Mouse (Mus musculus) forebrain, embryonic 10.5 days (tissue): ENCODE data around the gene Gm5930. TPM values are rescaled to one million over a fixed set of nuclear protein-coding genes. Genes with fewer than 3 reads are reported as not detected.
"Not testable (repeated sequence)": the region's sequence is repeated elsewhere in the genome, so short reads cannot be mapped to it uniquely, and the experiment has no call there.

Experiments used
- DNase-seq: peaks from one replicate; pipeline ENCODE4 v3.0.0-alpha.2; 2017; ENCODE audit warnings: low spot score; ENCODE audit errors: extremely low spot score
- H3K27ac ChIP-seq: fragments of 300-500 bp; sonication (generic); 2 replicates; pipeline ENCODE4 v1.5.1; 2016; ENCODE audit warnings: mild to moderate bottlenecking
- H3K27me3 ChIP-seq: fragments of 300-500 bp; sonication (generic); 2 replicates; pipeline ENCODE4 v1.6.1; 2016; ENCODE audit warnings: mild to moderate bottlenecking; ENCODE audit not compliant: poor library complexity, severe bottlenecking
- H3K36me3 ChIP-seq: fragments of 300-500 bp; sonication (generic); replicated peaks from 2 replicates; pipeline ENCODE4 v1.6.1; 2016; ENCODE audit warnings: mild to moderate bottlenecking, moderate library complexity
- H3K4me1 ChIP-seq: fragments of 300-500 bp; sonication (generic); 2 replicates; pipeline ENCODE4 v1.6.1; 2016
- H3K4me3 ChIP-seq: fragments of 300-500 bp; sonication (generic); 2 replicates; pipeline ENCODE4 v1.5.1; 2016; ENCODE audit warnings: mild to moderate bottlenecking, moderate library complexity
- H3K9me3 ChIP-seq: fragments of 300-500 bp; sonication (generic); 2 replicates; pipeline ENCODE4 v1.6.1; 2016; ENCODE audit warnings: mild to moderate bottlenecking, moderate library complexity
- WGBS: fragments of 180-500 bp; shearing (Covaris S2); methylation state at CpG from one replicate; pipeline ENCODE4 v1.1.7; 2016; 5-methylcytosine and 5-hydroxymethylcytosine counted together
- polyA plus RNA-seq: library from polyadenylated mRNA; unstranded; fragments of >200 nt; fragmentation: Nextera tagmentation; extraction: Ambion mirVana; gene quantifications from 2 replicates; pipeline ENCODE4 v1.2.1, GENCODE M21; 2016

Gm5930 gene
- polyA plus RNA-seq, result not detected in 2 replicates

DNA sequence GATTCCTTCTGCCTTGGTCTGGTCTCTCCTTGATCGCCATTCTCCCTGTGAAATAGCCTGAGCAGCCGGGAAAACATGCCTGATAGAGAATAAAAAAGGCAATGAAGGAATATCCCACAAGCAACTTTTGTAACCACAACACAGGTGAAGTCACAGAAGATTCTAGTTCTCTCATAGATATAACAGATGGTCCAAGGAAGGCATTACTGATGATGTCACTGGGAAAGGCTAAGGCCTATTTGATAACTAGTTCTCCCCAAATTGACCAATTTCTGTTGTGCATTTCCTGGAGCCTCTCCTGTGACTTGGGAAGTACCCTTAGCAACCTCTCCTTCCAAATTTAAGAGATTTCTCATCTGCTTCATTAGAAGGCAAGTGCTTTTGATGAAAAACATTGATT is at the start of gene Gm5930:
Gene Gm5930 (minus strand): TSS at position 101 of the 400 bp plus-strand sequence.
- not testable (repeated sequence) for H3K27ac ChIP-seq, DNase-seq, H3K4me1 ChIP-seq, H3K36me3 ChIP-seq, H3K4me3 ChIP-seq, H3K27me3 ChIP-seq, H3K9me3 ChIP-seq
- WGBS, result 83% methylated on average over 1 of the region's 2 CpGs

DNA sequence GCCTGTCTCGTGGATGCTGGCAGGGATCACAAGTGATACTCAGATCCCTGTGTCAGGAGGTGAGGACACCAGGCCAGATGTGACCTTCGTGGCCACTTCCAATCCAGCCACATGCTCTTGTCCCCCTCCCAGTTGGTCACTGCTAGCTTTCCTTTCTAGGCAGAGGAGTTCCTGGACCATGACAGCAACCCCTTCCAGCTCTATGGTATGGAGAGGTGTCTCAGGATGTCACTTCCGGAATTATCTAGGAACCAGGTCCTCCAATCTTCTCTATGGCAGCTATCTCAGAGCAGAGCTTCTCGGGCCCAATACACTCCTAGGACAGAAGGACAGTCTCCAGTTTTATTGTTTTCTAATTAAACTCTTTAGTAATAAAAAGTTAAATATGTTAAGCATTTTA is 45.8 kb upstream of the Gm5930 start:
- H3K36me3 ChIP-seq, DNase-seq, H3K4me1 ChIP-seq, H3K4me3 ChIP-seq, H3K27ac ChIP-seq, H3K9me3 ChIP-seq, H3K27me3 ChIP-seq: not testable (repeated sequence)
- WGBS, result 87% methylated on average over 4 of the region's 4 CpGs

DNA sequence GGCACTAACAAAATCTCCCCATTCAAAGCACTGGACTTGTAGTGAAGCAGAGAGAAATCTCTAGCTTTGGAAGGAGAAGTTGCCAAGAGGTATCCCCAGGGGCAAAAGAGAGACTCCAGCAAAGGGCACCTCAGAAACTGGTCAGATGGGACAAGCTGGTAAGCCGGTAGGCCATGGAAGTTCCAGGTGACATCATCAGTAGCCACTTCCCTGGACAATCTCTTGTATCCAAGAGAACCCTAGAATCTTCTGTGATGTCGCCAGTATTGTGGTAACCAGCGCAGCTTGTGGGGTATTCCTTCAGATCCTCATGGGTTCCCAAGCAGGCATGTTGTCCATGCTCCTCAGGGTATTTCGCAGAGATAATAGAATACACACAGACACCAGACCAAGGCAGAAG is 26.7 kb upstream of the Gm5930 start, which contains the start of gene Gm8229:
Gene Gm8229 (plus strand): TSS at position 301 of the 400 bp plus-strand sequence.
- WGBS, result 83% methylated on average over 4 of the region's 4 CpGs
- not testable (repeated sequence) for H3K27ac ChIP-seq, DNase-seq

DNA sequence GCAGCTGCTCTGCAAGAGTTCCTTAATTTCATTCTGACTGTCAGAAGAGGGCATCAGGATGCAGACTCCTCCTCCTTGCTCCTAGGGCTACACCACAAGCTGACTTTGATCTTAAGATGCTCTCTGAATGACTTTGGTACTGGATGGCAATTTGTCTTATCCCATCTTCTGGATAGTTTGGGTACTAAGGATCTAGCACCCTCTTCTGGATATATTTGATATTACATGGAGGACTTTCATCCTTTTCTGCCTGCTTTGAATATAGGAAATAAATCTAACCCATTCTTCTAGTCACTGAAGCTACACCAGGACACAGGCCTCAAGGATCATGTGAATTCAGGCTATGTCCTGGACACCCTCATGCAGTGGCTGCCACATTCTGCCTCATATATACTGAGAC is 23.9 kb upstream of the Gm5930 start:
- not testable (repeated sequence) for H3K4me1 ChIP-seq, DNase-seq, H3K27ac ChIP-seq, H3K9me3 ChIP-seq, H3K27me3 ChIP-seq, H3K36me3 ChIP-seq, H3K4me3 ChIP-seq

More for the DNA sequence above, 26.7 kb upstream of the Gm5930 start, which contains the start of gene Gm8229:
- not testable (repeated sequence) for H3K36me3 ChIP-seq, H3K4me1 ChIP-seq, H3K27me3 ChIP-seq, H3K9me3 ChIP-seq, H3K4me3 ChIP-seq

DNA sequence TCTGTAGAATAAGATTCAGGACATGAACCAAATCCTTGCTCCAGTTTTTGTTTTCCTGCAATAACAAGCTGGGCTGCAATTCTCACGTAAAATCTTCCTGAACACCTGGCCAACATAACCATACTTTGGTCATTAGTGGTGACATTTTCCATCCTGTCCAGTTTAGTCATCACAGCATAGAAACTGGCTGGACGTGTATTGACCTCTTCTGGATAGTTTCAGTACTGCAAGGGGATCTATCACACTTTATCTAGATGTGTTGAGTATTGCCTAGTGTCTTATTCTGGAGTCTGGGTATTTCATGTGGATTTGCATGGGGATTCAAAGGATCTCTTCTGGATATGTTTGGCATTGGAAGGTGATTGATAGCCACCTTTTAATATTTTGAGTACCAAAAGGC is 23.0 kb upstream of the Gm5930 start:
- DNase-seq, H3K4me1 ChIP-seq, H3K27ac ChIP-seq, H3K27me3 ChIP-seq, H3K36me3 ChIP-seq, H3K9me3 ChIP-seq, H3K4me3 ChIP-seq: not testable (repeated sequence)
- 45% methylated on average over 2 of the region's 2 CpGs for WGBS

DNA sequence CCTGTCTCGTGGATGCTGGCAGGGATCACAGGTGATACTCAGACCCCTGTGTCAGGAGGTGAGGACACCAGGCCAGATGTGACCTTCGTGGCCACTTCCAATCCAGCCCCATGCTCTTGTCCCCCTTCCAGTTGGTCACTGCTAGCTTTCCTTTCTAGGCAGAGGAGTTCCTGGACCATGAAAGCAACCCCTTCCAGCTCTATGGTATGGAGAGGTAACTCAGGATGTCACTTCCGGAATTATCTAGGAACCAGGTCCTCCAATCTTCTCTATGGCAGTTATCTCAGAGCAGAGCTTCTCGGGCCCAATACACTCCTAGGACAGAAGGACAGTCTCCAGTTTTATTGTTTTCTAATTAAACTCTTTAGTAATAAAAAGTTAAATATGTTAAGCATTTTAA is 26.3 kb downstream of the Gm5930 start:
- WGBS, result 83% methylated on average over 4 of the region's 4 CpGs
- H3K27me3 ChIP-seq, H3K36me3 ChIP-seq, DNase-seq, H3K4me3 ChIP-seq, H3K27ac ChIP-seq, H3K4me1 ChIP-seq, H3K9me3 ChIP-seq: not testable (repeated sequence)

DNA sequence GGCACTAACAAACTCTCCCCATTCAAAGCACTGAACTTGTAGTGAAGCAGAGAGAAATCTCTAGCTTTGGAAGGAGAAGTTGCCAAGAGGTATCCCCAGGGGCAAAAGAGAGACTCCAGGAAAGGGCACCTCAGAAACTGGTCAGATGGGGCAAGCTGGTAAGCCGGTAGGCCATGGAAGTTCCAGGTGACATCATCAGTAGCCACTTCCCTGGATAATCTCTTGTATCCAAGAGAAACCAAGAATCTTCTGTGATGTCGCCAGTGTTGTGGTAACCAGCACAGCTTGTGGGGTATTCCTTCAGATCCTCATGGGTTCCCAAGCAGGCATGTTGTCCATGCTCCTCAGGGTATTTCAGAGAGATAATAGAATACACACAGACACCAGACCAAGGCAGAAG is 53.1 kb downstream of the Gm5930 start, which contains the start of gene Gm8220:
Gene Gm8220 (plus strand): TSS at position 301 of the 400 bp plus-strand sequence.
- not testable (repeated sequence) for H3K27me3 ChIP-seq, H3K4me1 ChIP-seq, DNase-seq, H3K36me3 ChIP-seq, H3K9me3 ChIP-seq, H3K4me3 ChIP-seq, H3K27ac ChIP-seq
- 85% methylated on average over 2 of the region's 2 CpGs for WGBS

Other genes starting within 250 kb of the Gm5930 start
- not detected in 2 replicates for gene Ear2, start 235.9 kb downstream of the Gm5930 start, polyA plus RNA-seq
- not detected in 2 replicates for gene Gm3327, start 214.7 kb downstream of the Gm5930 start, polyA plus RNA-seq
- gene Gm8212, start 140.9 kb downstream of the Gm5930 start, polyA plus RNA-seq, result not detected in 2 replicates
- not detected in 2 replicates for gene 4930503E14Rik, start 125.3 kb downstream of the Gm5930 start, polyA plus RNA-seq
- not detected in 2 replicates for gene Gm8220, start 53.0 kb downstream of the Gm5930 start, polyA plus RNA-seq
- gene Gm8229, start 26.8 kb upstream of the Gm5930 start, polyA plus RNA-seq, result not detected in 2 replicates
- gene Gm3371, start 72.1 kb upstream of the Gm5930 start, polyA plus RNA-seq, result not detected in 2 replicates
- not detected in 2 replicates for gene Gm8232, start 95.1 kb upstream of the Gm5930 start, polyA plus RNA-seq
- not detected in 2 replicates for gene BC061237, start 153.9 kb upstream of the Gm5930 start, polyA plus RNA-seq
- gene Gm17093, start 179.7 kb upstream of the Gm5930 start, polyA plus RNA-seq, result not detected in 2 replicates
- gene Gm8247, start 244.6 kb upstream of the Gm5930 start, polyA plus RNA-seq, result not detected in 2 replicates